Mouse (Mus musculus): ENCODE data around the gene Tsc22d1.

DNA sequence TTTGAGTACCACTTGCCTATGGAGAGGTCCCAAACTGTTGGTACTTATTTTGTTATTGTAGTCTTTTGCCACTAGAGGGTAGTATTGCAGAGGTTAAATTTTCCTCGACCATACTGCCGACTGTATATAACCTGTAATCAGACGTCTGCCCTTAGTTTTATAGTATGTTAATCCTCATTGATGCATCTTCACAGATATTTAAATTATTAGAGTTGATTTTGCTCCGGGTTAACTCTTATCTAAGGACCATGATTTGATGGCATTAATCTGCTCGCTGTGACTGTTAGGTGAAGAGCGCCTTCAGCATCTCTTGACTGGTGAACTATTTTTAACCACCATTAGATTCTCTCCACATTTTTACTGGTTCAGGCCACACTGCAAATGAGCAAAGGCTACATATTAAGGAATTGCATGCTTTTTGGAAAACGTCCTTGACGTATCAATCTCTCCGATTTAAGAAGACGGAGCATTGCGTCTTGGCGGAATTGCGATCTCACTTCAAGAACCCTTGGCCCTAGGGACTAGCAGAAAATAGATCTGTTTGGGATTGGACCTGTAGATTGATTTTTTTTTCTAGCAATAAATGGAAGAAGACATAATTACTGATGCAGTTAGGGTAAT, 88.6 kb downstream of the Tsc22d1 start:
- TF ChIP-seq CTCF (IDR thresholded peaks at IDR 0.05; ENCODE audit: low read depth, low read length), result no peak
- TF ChIP-seq GATA1 (IDR thresholded peaks at IDR 0.05; ENCODE audit: borderline replicate concordance, low read length), result no peak
- no peak for TF ChIP-seq POLR2AphosphoS5 (IDR thresholded peaks at IDR 0.05; ENCODE audit: insufficient replicate concordance, low read depth, low read length)

All from G1E (cell line).